Mouse (Mus musculus) C2C12 (cell line): ENCODE results near the gene Ski.

Source experiments
- CEBPB ChIP-seq: IDR thresholded peaks from one replicate; pipeline ENCODE4 v1.6.1; 2011; ENCODE audit warnings: low read depth, mild to moderate bottlenecking, control low read depth, moderate library complexity
- CTCF ChIP-seq: IDR thresholded peaks from one replicate; pipeline ENCODE4 v1.5.1; 2011; ENCODE audit not compliant: control insufficient read depth, insufficient read depth, insufficient read length
- USF1 ChIP-seq: IDR thresholded peaks from one replicate; pipeline ENCODE4 v1.6.1; 2011; ENCODE audit warnings: low read depth, mild to moderate bottlenecking, control low read depth, moderate library complexity

DNA sequence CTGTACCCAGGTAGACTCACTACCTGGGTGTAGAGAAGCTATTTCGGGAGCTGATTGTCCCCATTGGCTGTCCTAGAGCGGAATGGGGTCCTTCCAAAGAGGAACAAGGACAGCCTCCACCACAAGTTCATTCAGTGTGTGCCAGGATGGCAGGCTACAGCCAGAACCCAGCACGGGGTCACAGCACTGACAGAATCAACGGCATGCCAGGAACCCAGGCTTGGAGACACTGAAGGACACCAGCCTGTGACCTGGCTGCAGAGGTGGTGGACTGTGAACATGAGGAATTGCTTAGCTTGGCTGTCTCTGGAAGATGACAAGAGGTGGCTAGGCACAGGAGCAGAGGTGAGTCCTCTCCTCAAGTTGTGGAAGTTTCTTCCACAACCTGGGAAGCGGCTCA is 19.9 kb upstream of the Ski start:
- TF ChIP-seq CTCF (no peak), CEBPB (no peak), USF1 (no peak)
